Mouse (Mus musculus): ENCODE measurements around the gene Ado.

The Ado gene

GRCm38 (mm10) chr10:67548877-67549731, at the start of gene Ado:
Gene Ado, minus strand, starts transcription at chr10:67548955.
- DNase-seq = peak; percentile 86 to 93

GRCm38 (mm10) chr10:67595278-67595677, 46.5 kb upstream of the Ado start:
- no peak for DNase-seq

GRCm38 (mm10) chr10:67585873-67586610, 37.3 kb upstream of the Ado start:
- no peak for DNase-seq

GRCm38 (mm10) chr10:67581698-67582285, 33.0 kb upstream of the Ado start:
- no peak for DNase-seq

- DNase-seq = no peak
These were observed 31.1 kb upstream of the Ado start for GRCm38 (mm10) chr10:67579830-67580229.

GRCm38 (mm10) chr10:67573310-67573709, 24.6 kb upstream of the Ado start:
- DNase-seq = no peak

- no peak for DNase-seq
These were observed 22.7 kb upstream of the Ado start for GRCm38 (mm10) chr10:67571443-67571842.

GRCm38 (mm10) chr10:67569539-67569938, 20.8 kb upstream of the Ado start:
- no peak for DNase-seq

- DNase-seq = no peak
These were observed 17.3 kb upstream of the Ado start for GRCm38 (mm10) chr10:67566104-67566503.

- no peak for DNase-seq
These were observed 15.8 kb upstream of the Ado start for GRCm38 (mm10) chr10:67564509-67564908.

- DNase-seq = no peak
These were observed 12.4 kb upstream of the Ado start for GRCm38 (mm10) chr10:67561185-67561584.

- no peak for DNase-seq
These were observed 11.1 kb upstream of the Ado start for GRCm38 (mm10) chr10:67559765-67560394.

- no peak for DNase-seq
These were observed 9.3 kb upstream of the Ado start for GRCm38 (mm10) chr10:67558053-67558452.

GRCm38 (mm10) chr10:67548261-67548854, 397 bp downstream of the Ado start:
- DNase-seq = peak; percentile 53 to 75

- peak; percentile 14 to 58 for DNase-seq
These were observed 900 bp downstream of the Ado start for GRCm38 (mm10) chr10:67547850-67548260.

GRCm38 (mm10) chr10:67540591-67540990, 8.2 kb downstream of the Ado start:
- no peak for DNase-seq

- no peak for DNase-seq
These were observed 9.4 kb downstream of the Ado start for GRCm38 (mm10) chr10:67539401-67539730.

- peak in 1 of 2 experiments; percentile 5 for DNase-seq
These were observed 10.0 kb downstream of the Ado start for GRCm38 (mm10) chr10:67538585-67539400.

GRCm38 (mm10) chr10:67538106-67538505, 10.6 kb downstream of the Ado start:
- DNase-seq = no peak

- DNase-seq = peak; percentile 94 to 95
These were observed 11.4 kb downstream of the Ado start for GRCm38 (mm10) chr10:67537151-67537994.

- DNase-seq = peak; percentile 28 to 61
These were observed 12.1 kb downstream of the Ado start for GRCm38 (mm10) chr10:67536621-67537141.
